Mouse (Mus musculus) limb, embryonic 14.5 days (tissue): Measurements from ENCODE around the gene Cryaa. TPM values are rescaled to one million over a fixed set of nuclear protein-coding genes. Genes with fewer than 3 reads are reported as not detected.

Source experiments
- ATAC-seq: fragments of 200-750 bp; cut with Nextera tagmentation; 2 replicates; pipeline ENCODE4 v1.8.0; 2017; ENCODE audit warnings: low read depth, moderate number of reproducible peaks, moderate TSS enrichment; ENCODE audit not compliant: low FRiP score
- DNase-seq: peaks from one replicate; pipeline ENCODE4 v3.0.0-alpha.2; 2015; ENCODE audit warnings: low spot score
- H3K27ac ChIP-seq: fragments of 300-500 bp; sonication (generic); replicated peaks from 2 replicates; pipeline ENCODE4 v1.5.1; 2014; ENCODE audit warnings: low read depth, mild to moderate bottlenecking, low read length, moderate library complexity, mixed read lengths
- H3K27me3 ChIP-seq: fragments of 300-500 bp; sonication (generic); 2 replicates; pipeline ENCODE4 v1.6.1; 2014; ENCODE audit warnings: low read length, mixed read lengths; ENCODE audit not compliant: control insufficient read depth, insufficient read depth
- H3K36me3 ChIP-seq: fragments of 300-500 bp; sonication (generic); 2 replicates; pipeline ENCODE4 v1.6.1; 2014; ENCODE audit warnings: mild to moderate bottlenecking, low read length, moderate library complexity, mixed read lengths; ENCODE audit not compliant: control insufficient read depth, insufficient read depth
- H3K4me1 ChIP-seq: fragments of 300-500 bp; sonication (generic); 2 replicates; pipeline ENCODE4 v1.6.1; 2014; ENCODE audit warnings: antibody characterized with exemption, low read length, mixed read lengths; ENCODE audit not compliant: control insufficient read depth, insufficient read depth
- H3K4me2 ChIP-seq: fragments of 300-500 bp; sonication (generic); replicated peaks from 2 replicates; pipeline ENCODE4 v1.6.1; 2014; ENCODE audit warnings: low read depth, mild to moderate bottlenecking, low read length, moderate library complexity; ENCODE audit not compliant: severe bottlenecking
- H3K4me3 ChIP-seq: fragments of 300-500 bp; sonication (generic); replicated peaks from 2 replicates; pipeline ENCODE4 v1.5.1; 2014; ENCODE audit warnings: low read length
- H3K9ac ChIP-seq: fragments of 300-500 bp; sonication (generic); 2 replicates; pipeline ENCODE4 v1.6.1; 2014; ENCODE audit warnings: mild to moderate bottlenecking, low read depth, low read length, moderate library complexity; ENCODE audit not compliant: severe bottlenecking
- H3K9me3 ChIP-seq: fragments of 300-500 bp; sonication (generic); 2 replicates; pipeline ENCODE4 v1.6.1; 2016; ENCODE audit warnings: low read length; ENCODE audit not compliant: control insufficient read depth
- POLR2A ChIP-seq: fragments of 200-500 bp; IDR thresholded peaks from 2 replicates; pipeline ENCODE4 v1.8.0; 2012; ENCODE audit warnings: inconsistent platforms, mild to moderate bottlenecking, moderate library complexity, borderline replicate concordance; ENCODE audit not compliant: insufficient read depth, insufficient read length; ENCODE audit errors: extremely low read depth
- WGBS: fragments of 180-500 bp; shearing (Covaris S2); extraction: QIAGEN DNeasy Blood & Tissue Kit; methylation state at CpG from one replicate; pipeline ENCODE4 v1.1.7; 2014; 5-methylcytosine and 5-hydroxymethylcytosine counted together
- polyA plus RNA-seq, 2 experiments: library from polyadenylated mRNA; depleted of rRNA in 1 of 2; stranded (reverse) in 1 of 2; unstranded in 1 of 2; fragments of >200 nt; fragmentation: Nextera tagmentation in 1 of 2; extraction: Ambion mirVana in 1 of 2; gene quantifications; 2 replicates each; pipeline versions ENCODE4 v1.2.1 to v1.2.3; 2012 to 2014

Gene Cryaa
- polyA plus RNA-seq, 2 experiments = 0.05 to 0.26 TPM

DNA sequence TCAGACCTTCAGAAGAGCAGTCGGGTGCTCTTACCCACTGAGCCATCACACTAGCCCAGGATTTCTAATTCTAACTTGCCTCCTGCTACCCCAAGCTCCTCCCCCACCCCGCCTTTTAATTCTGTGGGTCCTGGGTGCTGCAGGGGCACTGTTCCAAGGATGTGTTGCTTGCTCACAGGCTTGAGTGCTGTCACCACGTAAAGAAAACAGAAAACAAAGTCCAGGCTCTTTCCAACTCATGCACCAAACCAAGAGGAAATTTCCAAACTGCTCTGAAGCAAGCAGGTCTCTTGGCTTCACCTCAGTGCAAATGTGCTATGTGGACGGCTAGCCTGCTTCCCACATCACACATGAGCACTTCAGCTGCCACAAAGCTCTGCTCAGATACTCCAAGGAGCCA is 22.2 kb upstream of the Cryaa start:
- no peak for DNase-seq
- Histone ChIP-seq H3K4me2 (no peak overlapping the region), H3K27me3 (no peaks in the 10 kb centered on the region), H3K4me1 (peaks cover 14% of the 10 kb centered on the region), H3K36me3 (peaks cover 54% of the 10 kb centered on the region), H3K9ac (no peak overlapping the region), H3K9me3 (no peaks in the 10 kb centered on the region), H3K27ac (no peak overlapping the region), H3K4me3 (no peak overlapping the region)
- TF ChIP-seq POLR2A = no peak
- ATAC-seq = no peak
- 80% methylated on average over 4 of the region's 4 CpGs for whole genome bisulfite sequencing

DNA sequence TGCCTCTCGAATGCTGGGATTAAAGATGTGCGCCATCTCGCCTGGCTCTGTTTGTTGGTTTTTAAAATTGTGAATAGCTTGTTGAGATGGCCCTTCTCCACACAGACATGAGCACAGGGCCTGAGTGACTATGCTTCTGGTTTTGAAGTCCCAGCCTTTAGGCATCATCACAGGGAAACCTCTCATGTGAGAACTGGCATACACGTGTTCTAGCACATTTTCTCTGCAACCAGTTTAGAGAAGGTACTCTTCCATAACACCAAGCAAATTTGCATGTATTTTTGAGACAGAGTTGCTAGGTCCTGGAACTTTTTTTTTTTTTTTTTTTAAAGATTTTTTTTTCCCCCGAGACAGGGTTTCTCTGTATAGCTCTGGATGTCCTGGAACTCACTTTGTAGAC is 20.9 kb upstream of the Cryaa start:
- Histone ChIP-seq H3K4me2 (no peak overlapping the region), H3K27ac (no peak overlapping the region), H3K9me3 (no peaks in the 10 kb centered on the region), H3K9ac (no peak overlapping the region), H3K36me3 (peaks cover 41% of the 10 kb centered on the region), H3K4me3 (no peak overlapping the region), H3K27me3 (no peaks in the 10 kb centered on the region), H3K4me1 (peaks cover 14% of the 10 kb centered on the region)
- ATAC-seq (no peak), DNase-seq (no peak)
- WGBS = 90% methylated on average over 5 of the region's 5 CpGs
- TF ChIP-seq POLR2A = no peak

DNA sequence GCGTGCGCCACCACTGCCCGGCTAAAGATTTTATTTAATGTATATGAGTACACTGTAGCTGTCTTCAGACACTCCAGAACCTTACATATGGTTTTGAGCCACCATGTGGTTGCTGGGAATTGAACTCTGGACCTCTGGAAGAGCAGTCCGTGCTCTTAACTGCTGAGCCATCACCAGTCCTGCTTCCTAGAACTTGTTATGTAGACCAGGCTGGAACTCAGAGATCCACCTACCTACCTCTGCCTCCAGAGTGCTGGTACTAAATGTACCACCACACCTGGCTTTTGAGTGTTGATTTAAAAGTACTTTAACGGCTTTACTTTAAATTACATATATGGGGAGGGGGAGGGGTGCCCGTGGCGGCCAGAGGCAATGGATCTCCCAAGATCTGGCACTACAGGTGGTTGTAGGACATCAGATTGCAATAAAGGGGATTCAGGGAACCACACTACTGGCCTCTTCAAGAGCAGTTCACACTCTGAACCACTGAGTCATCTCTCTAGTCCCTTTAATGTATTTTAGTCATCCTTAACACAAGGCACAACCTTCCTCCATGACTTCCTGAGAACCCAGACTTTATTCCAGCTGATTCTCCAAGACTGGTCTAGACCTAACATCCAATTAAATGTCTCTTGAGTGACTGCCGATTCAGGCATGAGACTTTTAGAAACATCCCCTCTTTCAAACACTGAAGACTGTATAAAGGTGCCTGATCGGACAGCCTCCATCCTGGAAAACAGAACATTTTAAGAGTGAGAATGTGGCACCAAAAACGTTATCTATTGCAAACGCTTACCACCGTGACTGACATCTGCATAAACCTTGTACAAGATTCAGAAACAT is 20.2 kb upstream of the Cryaa start:
- 0 out of 2 replicates have a peak overlapping the region, but pooled peaks have one; percentile 85 for H3K27ac ChIP-seq
- H3K4me3 ChIP-seq = peak overlapping the region; percentile 94
- no peak for ATAC-seq
- H3K4me2 ChIP-seq = peak overlapping the region; percentile 65
- TF ChIP-seq POLR2A = no peak
- H3K27me3 ChIP-seq = no peaks in the 10 kb centered on the region
- H3K9me3 ChIP-seq = no peaks in the 10 kb centered on the region
- 46% methylated on average over 12 of the region's 12 CpGs for WGBS
- H3K36me3 ChIP-seq = peaks cover 34% of the 10 kb centered on the region
- DNase-seq = no peak
- peak overlapping the region; percentile 95 for H3K9ac ChIP-seq
- H3K4me1 ChIP-seq = peaks cover 14% of the 10 kb centered on the region

DNA sequence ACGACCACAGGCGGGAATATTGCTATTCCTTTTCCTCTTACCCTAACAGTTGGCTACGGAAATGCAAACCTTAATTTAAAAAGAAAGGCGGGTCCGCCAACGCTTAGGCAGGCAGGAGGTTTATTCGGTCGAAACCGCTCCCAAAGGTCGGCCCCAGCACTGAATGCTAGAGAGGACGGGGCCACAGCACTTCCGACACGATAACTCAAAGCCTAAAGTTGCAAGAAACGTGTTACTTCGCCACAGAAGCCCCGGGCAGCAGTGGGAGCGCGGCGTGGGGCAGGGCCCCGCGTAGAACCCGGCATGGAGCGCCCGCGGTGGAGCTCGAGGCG is 19.5 kb upstream of the Cryaa start:
- TF ChIP-seq POLR2A = no peak
- ATAC-seq (no peak), DNase-seq (no peak)
- Histone ChIP-seq H3K4me3 (peak overlapping the region; percentile 94), H3K4me2 (peak overlapping the region; percentile 65), H3K9ac (peak overlapping the region; percentile 95), H3K9me3 (no peaks in the 10 kb centered on the region), H3K27ac (peak overlapping the region; percentile 85), H3K4me1 (peaks cover 14% of the 10 kb centered on the region), H3K27me3 (no peaks in the 10 kb centered on the region), H3K36me3 (peaks cover 27% of the 10 kb centered on the region)
- under 1% methylated on average over 22 of the region's 27 CpGs for WGBS

DNA sequence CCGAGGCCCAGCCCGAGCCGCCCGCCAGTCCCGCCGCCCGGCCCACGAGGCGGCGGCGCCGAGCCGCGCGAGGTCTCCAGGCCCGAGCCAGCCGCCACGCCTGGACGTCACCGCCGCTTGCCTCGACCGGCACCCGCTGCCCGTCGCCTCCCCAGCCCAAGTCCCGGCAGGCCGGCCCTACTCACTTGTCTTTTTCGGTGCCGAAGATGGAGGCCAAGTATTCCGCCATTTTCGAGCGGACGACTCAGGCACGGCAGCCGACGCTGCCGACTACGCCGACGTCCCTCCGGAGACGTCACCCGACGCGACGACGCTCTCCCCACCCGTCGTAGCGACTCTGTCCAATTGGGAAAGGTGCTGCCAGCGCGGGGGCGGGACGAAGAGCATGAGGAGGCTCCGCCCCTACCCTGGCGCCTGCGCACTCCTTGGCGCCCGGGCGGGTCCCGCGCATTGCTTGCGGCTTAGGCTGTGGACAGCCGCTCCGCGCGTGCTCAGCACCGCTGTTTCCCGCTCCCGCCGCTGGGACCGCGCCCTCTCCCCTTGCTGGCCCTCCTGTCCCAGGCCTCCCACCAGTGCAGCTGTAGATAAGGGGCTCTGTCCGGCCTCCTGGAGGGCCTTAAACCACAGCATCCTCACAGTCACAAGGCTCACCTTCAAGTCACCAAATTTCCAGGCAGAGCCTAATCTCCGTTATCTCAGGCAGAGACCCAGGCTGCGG is 19.0 kb upstream of the Cryaa start, which contains the start of gene U2af1:
U2af1 (minus strand) TSS at position 425 of the 718 bp plus-strand sequence.
- peak; percentile 53; the same call in 1 of the 2 replicates for TF ChIP-seq POLR2A
- Histone ChIP-seq H3K9me3 (no peaks in the 10 kb centered on the region), H3K27me3 (no peaks in the 10 kb centered on the region), H3K4me3 (peak within 1 kb of the TSS; percentile 94), H3K36me3 (peaks cover 22% of the 10 kb centered on the region), H3K4me1 (peaks cover 14% of the 10 kb centered on the region), H3K9ac (peak within 1 kb of the TSS; percentile 95), H3K4me2 (peak within 1 kb of the TSS; percentile 89), H3K27ac (peak within 1 kb of the TSS; percentile 85)
- ATAC-seq (peak; percentile 99), DNase-seq (peak; percentile 98)
- WGBS = 1% methylated on average over 28 of the region's 77 CpGs
